Mouse (Mus musculus) forebrain, embryonic 11.5 days (tissue): ENCODE results near the gene Sart3. TPM values are rescaled to one million over a fixed set of nuclear protein-coding genes. Genes with fewer than 3 reads are reported as not detected.

Experiments
- ATAC-seq: fragments of 200-750 bp; cut with Nextera tagmentation; replicated peaks from 2 replicates; pipeline ENCODE4 v1.8.0; 2017; ENCODE audit warnings: moderate TSS enrichment; ENCODE audit not compliant: low FRiP score
- DNase-seq: peaks from one replicate; pipeline ENCODE4 v3.0.0-alpha.2; 2017; ENCODE audit warnings: low spot score
- H3K27ac ChIP-seq: fragments of 300-500 bp; sonication (generic); 2 replicates; pipeline ENCODE4 v1.5.1; 2014; ENCODE audit warnings: low read depth, low read length
- H3K27me3 ChIP-seq: fragments of 300-500 bp; sonication (generic); 2 replicates; pipeline ENCODE4 v1.6.1; 2014; ENCODE audit warnings: mild to moderate bottlenecking, low read length, mixed read lengths; ENCODE audit not compliant: control insufficient read depth, insufficient read depth
- H3K36me3 ChIP-seq: fragments of 300-500 bp; sonication (generic); 2 replicates; pipeline ENCODE4 v1.6.1; 2014; ENCODE audit warnings: mild to moderate bottlenecking, low read length, moderate library complexity, mixed read lengths; ENCODE audit not compliant: control insufficient read depth, insufficient read depth
- H3K4me1 ChIP-seq: fragments of 300-500 bp; sonication (generic); replicated peaks from 2 replicates; pipeline ENCODE4 v1.6.1; 2014; ENCODE audit warnings: low read length, mixed read lengths; ENCODE audit not compliant: control insufficient read depth, insufficient read depth
- H3K4me2 ChIP-seq: fragments of 300-500 bp; sonication (generic); 2 replicates; pipeline ENCODE4 v1.6.1; 2014; ENCODE audit warnings: low read depth, mild to moderate bottlenecking, low read length, moderate library complexity, mixed read lengths; ENCODE audit not compliant: severe bottlenecking
- H3K4me3 ChIP-seq: fragments of 300-500 bp; sonication (generic); 2 replicates; pipeline ENCODE4 v1.5.1; 2014; ENCODE audit warnings: low read depth, low read length
- H3K9ac ChIP-seq: fragments of 300-500 bp; sonication (generic); 2 replicates; pipeline ENCODE4 v1.6.1; 2014; ENCODE audit warnings: low read length
- H3K9me3 ChIP-seq: fragments of 300-500 bp; sonication (generic); 2 replicates; pipeline ENCODE4 v1.6.1; 2016; ENCODE audit warnings: low read length, mixed read lengths; ENCODE audit not compliant: control insufficient read depth
- WGBS: fragments of 180-500 bp; shearing (Covaris S2); extraction: QIAGEN DNeasy Blood & Tissue Kit; methylation state at CpG from one replicate; pipeline ENCODE4 v1.1.7; 2014; 5-methylcytosine and 5-hydroxymethylcytosine counted together
- polyA plus RNA-seq: library from polyadenylated mRNA; unstranded; fragments of >200 nt; fragmentation: Nextera tagmentation; extraction: Ambion mirVana; gene quantifications from 2 replicates; pipeline ENCODE4 v1.2.1, GENCODE M21; 2014

Sart3 gene
- polyA plus RNA-seq, 1 experiment from 2014 or later, result 77.5 TPM

DNA sequence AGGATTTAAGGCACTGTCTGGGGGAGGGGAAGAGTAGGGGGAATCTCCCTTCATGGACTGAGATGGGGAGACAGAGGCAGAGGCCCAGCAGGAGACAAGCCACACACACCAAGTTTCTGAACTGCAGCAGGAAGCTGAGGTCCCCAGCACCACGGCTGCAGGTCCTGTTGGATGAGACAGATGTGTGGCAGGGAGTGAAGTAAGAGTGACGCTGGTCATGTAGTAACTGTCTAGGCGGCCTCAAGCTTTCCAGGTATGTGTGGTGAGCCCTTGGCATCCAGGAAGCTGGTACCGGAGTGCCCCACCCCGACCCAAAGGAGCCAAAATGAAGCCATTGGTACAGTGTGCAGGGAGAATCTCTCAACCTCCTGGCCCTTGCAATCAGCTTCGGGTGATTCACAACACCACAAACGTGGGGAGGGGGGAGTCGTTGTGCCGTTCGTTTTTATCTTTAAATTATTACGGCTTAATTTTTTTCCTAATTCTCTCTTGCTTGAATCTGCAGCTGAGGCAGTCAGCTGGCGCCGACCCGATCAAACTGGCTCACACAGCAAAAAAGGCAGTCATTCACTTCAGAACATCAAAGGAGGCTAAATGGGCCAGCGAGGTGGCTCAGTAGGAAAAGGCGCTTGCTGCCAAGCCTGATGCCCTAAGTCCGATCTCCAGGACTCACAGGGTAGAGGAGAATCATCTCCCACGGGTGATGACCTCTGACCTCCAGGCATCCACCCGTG, 25.0 kb upstream of the Sart3 start:
- Histone ChIP-seq H3K4me3 (no peak overlapping the region), H3K9me3 (no peaks in the 10 kb centered on the region), H3K27ac (no peak overlapping the region), H3K36me3 (no peaks in the 10 kb centered on the region), H3K4me1 (peaks cover 7% of the 10 kb centered on the region; the same call in 1 of the 2 replicates), H3K27me3 (peaks cover 2% of the 10 kb centered on the region; the same call in 1 of the 2 replicates), H3K9ac (no peak overlapping the region), H3K4me2 (no peak overlapping the region; the same call in 1 of the 2 replicates)
- no peak for ATAC-seq
- 9% methylated on average over 19 of the region's 19 CpGs for WGBS
- no peak for DNase-seq

DNA sequence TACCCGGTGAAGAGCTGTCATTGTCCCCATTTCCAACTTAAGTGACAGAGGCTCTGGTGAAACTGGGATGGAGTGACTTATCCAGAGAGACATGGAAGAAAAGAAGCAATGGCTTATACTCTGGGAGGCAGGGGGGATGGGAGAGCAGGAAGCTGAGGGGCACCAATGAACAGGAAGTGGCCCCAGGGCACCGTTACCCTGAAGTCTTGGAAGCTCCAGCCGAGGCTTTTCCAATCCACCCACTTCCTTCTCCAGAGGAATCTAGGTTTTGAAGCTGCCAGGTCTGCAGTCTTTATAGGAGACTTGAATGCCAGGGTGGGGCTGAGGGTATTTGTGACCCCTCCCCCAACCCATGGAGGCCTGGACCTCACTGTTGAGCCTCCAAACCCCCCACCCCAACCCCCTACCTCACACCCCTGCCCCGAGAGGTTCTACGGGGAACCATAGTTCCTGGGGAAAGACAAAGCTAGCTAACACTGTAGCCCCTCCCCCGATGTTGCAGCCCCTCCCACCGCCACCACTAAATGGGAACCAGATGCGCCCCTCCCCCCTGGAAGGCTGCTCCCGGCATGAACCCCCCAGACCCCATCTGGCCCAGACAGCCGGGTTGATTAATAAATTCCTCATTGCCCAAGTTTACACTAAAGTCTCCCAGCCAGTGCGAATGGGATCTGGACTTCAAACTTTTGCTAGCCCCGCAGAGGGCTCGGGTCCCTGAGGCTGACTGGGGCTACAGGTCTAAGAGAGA, 24.3 kb upstream of the Sart3 start:
- H3K4me1 ChIP-seq, result peaks cover 7% of the 10 kb centered on the region; the same call in 1 of the 2 replicates
- 8% methylated on average over 13 of the region's 13 CpGs for WGBS
- no peak overlapping the region for H3K4me3 ChIP-seq
- peak; percentile 82 for DNase-seq
- no peak for ATAC-seq
- H3K9me3 ChIP-seq, result no peaks in the 10 kb centered on the region
- no peak overlapping the region for H3K9ac ChIP-seq
- no peaks in the 10 kb centered on the region for H3K36me3 ChIP-seq
- H3K27me3 ChIP-seq, result peaks cover 2% of the 10 kb centered on the region; the same call in 1 of the 2 replicates
- peak overlapping the region; percentile 15; the same call in 1 of the 2 replicates for H3K4me2 ChIP-seq
- no peak overlapping the region for H3K27ac ChIP-seq

DNA sequence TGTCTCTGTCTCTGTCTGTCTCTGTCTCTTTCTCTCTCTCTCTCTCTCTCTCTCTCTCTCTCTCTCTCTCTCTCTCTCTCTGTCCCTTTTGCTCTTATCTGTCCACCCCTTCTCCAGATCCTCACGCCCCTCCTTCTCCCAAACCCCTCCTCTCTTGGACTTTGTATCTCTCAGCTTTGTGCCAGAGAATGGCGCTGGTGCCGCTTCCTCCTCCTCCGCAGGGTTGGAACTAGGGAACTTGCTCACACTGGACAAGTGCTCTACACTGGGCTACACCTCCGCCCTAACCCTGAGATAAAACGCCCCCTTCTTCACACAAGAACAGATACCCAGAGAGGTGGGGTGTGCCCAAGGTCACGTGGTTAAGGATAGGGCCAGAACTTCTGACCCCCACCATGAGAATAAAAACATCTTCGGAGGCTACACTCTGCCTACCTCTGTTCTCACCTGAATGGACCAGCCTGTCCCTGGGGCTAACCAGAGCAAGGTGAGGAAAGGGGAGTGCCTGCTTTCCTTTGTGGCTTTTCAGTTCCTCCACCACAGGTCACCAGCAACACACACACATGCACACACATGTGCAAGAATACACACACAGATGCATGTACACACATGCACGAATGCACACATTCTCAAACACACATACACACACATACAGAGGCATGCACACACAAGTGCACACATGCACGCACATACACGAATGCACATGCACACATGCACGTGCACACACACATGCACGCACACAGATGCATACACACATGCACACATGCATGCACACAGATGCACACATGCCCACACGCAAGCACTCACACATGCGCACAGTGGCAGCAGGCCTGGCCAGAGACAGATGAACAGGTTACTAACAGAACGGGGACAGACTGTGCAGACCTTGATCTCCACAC, 19.1 kb upstream of the Sart3 start:
- no peak overlapping the region for H3K9ac ChIP-seq
- H3K4me2 ChIP-seq, result no peak overlapping the region
- no peaks in the 10 kb centered on the region for H3K36me3 ChIP-seq
- H3K4me1 ChIP-seq, result no peaks in the 10 kb centered on the region; the same call in 1 of the 2 replicates
- no peak overlapping the region for H3K4me3 ChIP-seq
- H3K9me3 ChIP-seq, result no peaks in the 10 kb centered on the region
- ATAC-seq (no peak), DNase-seq (no peak)
- H3K27ac ChIP-seq, result no peak overlapping the region
- H3K27me3 ChIP-seq, result no peaks in the 10 kb centered on the region
- 84% methylated on average over 16 of the region's 16 CpGs for WGBS

DNA sequence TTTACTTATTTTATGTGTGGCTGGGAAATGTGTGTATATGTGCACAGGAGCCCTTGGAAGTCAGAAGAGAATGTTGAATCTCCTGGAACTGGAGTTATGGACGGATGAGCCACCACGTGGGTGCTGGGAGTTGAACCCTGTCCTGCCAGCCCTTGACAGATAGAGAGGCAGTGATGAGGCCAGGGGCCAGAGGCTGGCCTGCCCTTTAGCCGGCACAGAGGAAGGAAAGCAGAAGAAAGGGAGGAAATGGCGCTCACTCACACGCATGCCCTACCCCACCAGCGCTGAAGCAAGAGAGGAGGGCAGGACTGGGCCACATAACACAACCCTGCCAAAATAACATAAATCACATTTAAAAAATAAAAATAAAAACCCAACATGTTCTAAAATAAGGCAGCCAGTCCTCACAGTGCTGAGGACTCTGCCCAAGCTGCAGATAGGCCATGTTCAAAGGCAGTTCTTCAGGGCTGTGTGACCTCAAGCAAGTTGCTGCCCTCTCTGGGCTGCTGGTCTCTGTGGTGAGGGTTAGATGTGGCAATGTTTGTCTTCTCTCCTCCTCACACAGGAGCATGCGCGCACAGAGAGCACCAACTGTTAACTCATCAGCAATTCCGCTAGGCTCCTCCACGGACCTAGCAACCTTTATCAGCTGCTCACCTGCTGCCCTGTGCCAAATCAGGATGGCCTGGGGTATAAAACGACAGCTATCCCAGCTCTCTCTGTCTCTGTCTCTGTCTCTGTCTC, 18.3 kb upstream of the Sart3 start:
- WGBS, result 86% methylated on average over 11 of the region's 11 CpGs
- Histone ChIP-seq H3K4me3 (no peak overlapping the region), H3K9ac (no peak overlapping the region), H3K4me2 (no peak overlapping the region), H3K27me3 (no peaks in the 10 kb centered on the region), H3K27ac (no peak overlapping the region), H3K36me3 (no peaks in the 10 kb centered on the region), H3K4me1 (no peaks in the 10 kb centered on the region), H3K9me3 (no peaks in the 10 kb centered on the region)
- no peak for ATAC-seq
- DNase-seq, result no peak

DNA sequence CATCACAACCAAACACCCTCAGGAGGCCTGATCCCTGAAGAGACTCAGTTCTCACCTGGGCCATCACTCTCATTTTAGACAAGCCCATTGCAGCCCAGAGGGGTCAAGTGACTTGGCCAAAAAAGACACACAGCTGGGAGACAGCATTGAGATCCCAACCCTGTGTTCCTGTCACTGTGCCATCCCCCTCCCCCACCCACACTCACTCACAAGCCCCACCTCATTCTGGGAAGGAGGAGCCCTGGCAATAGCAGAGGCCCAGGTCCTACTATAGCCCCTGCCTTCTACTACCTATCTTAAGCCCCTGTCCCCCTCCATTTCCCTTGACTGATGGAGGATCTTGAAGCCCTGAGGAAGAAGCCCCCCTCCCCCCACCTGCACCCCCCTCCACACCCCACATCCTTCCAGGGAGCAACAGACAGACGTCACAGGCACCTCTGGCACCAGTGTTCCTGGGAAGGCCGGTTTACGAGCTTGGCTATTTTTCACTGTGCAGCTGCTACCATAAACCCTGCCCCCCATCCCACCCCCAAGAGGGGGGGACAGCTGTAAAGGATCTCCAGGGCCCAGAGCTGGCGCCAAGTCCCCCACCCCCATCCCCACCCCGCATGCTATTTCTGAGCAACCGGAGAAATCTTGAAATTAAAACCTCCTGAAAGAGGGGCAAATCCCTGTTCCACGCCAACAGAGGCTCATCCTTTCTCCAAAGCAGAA, 16.9 kb upstream of the Sart3 start:
- no peak overlapping the region for H3K9ac ChIP-seq

DNA sequence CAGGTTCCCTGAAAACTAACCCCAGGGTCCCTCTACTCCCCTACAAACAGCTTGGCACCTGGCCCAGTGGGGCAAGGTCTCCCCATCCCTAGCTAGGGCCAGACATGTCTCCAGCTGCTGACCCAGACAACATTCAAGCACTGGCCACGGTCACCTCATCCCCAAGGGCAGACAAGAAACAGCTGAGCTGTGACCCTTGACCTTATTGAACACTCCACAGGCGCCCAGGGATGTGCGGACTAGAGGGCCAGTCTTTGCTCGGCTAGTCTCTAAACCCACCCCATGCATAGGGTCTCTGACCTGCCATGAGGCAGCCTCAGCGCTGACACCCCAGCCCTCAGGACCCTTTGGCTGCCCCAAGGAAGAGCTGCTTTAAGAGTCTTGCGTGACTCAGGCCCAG, 16.3 kb upstream of the Sart3 start:
- no peak overlapping the region for H3K27ac ChIP-seq
- H3K4me2 ChIP-seq, result no peak overlapping the region
- no peaks in the 10 kb centered on the region for H3K27me3 ChIP-seq
- H3K9me3 ChIP-seq, result no peaks in the 10 kb centered on the region
- WGBS, result 50% methylated on average over 6 of the region's 6 CpGs
- H3K4me1 ChIP-seq, result no peaks in the 10 kb centered on the region; the same call in 1 of the 2 replicates
- H3K4me3 ChIP-seq, result no peak overlapping the region
- DNase-seq (no peak), ATAC-seq (no peak)
- no peak overlapping the region for H3K9ac ChIP-seq
- H3K36me3 ChIP-seq, result no peaks in the 10 kb centered on the region

More for the DNA sequence above, 16.9 kb upstream of the Sart3 start:
- ATAC-seq (no peak), DNase-seq (no peak)
- WGBS, result 56% methylated on average over 7 of the region's 7 CpGs
- no peak overlapping the region for H3K27ac ChIP-seq
- H3K4me1 ChIP-seq, result no peaks in the 10 kb centered on the region
- H3K27me3 ChIP-seq, result no peaks in the 10 kb centered on the region
- no peak overlapping the region for H3K4me3 ChIP-seq
- H3K9me3 ChIP-seq, result no peaks in the 10 kb centered on the region
- no peaks in the 10 kb centered on the region for H3K36me3 ChIP-seq
- H3K4me2 ChIP-seq, result no peak overlapping the region

DNA sequence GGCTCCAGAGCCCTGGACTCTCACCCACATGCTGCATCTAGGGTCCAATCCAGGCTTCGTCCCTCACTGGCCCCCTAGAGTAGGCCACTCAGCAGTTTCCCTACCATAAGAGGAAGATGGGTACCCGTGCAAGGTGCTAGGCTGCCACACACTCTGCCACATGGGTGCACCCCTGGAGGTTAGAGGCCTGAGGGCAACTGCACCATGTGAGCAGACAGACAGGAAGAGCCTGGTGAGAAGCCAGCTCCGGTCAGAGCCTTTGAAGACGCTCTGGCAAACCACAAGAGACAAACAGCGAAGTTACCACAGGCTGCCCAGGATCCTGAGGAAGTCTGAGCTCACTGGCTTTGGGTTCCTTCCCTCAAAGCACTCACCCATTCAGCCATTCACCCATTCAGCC, 14.7 kb upstream of the Sart3 start:
- H3K4me3 ChIP-seq, result no peak overlapping the region
- no peaks in the 10 kb centered on the region; the same call in 1 of the 2 replicates for H3K4me1 ChIP-seq
- WGBS, result 85% methylated on average over 5 of the region's 5 CpGs
- no peak for ATAC-seq
- DNase-seq, result no peak
- H3K27ac ChIP-seq, result no peak overlapping the region
- H3K9me3 ChIP-seq, result no peaks in the 10 kb centered on the region
- no peaks in the 10 kb centered on the region for H3K27me3 ChIP-seq
- no peaks in the 10 kb centered on the region for H3K36me3 ChIP-seq
- H3K9ac ChIP-seq, result no peak overlapping the region
- no peak overlapping the region for H3K4me2 ChIP-seq
